ENCODE assay signal across 18 mouse cellular contexts in the genomic region with DNA sequence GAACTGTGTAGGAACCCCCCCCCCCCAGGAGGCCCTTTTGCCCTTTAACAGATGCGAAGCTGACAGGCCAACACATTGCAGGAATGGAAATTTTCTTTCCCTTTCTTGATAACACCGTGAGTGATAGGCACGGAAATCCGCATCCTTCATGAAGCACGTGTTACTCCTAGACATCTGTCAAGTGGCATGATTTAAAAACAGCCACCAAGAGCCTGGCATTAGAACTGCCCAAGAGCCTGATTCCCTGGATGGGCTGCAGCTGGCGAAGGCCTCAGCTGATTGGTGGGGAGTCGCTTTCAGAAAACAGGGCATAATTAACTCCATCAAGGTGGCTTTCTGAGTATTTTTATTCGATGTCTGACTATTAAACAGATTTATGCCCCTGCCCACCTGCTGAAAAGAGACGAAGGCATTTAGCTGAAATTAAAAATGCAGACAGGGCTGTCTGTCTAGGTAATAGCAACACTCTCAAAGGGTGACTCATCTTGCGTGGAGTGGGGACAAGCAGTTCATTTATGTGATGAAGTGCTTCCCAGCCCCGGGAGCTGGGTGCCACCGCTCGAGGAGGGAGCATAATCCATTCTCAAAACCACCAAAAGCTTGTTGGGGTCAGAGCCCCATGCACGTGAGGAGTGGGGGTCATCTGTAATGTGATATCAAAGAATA. TPM values are rescaled to one million over a fixed set of nuclear protein-coding genes. Genes with fewer than 3 reads are reported as not detected.
DNase-seq lines count a peak whose midpoint lies in the region; ATAC-seq and TF ChIP-seq lines count a peak whose summit lies in the region.
"Had no signal": no experiment of that assay in that cellular context is flagged by ENCODE, and none has a peak within 500 bp of the region (broad histone marks: within the 10 kb centered on the region; RNA-seq: fewer than 3 reads in every experiment).

No protein-coding gene starts in this region.

- TF ChIP-seq CTCF in hindbrain, postnatal 0 days (IDR thresholded peaks at IDR 0.05; ENCODE audit: low read depth) = no peak
- no peak for TF ChIP-seq CTCF in brain, embryonic 14.5 days (IDR thresholded peaks at IDR 0.05; ENCODE audit: borderline replicate concordance, extremely low read depth, insufficient read depth, insufficient read length)

- no peaks in the 10 kb centered on the region for H3K36me3 ChIP-seq in forebrain, embryonic 13.5 days (ENCODE audit: poor library complexity, severe bottlenecking)
- H3K36me3 ChIP-seq in forebrain, embryonic 10.5 days (replicated peaks) = no peaks in the 10 kb centered on the region
- no peaks in the 10 kb centered on the region for H3K36me3 ChIP-seq in hindbrain, embryonic 16.5 days (ENCODE audit: control insufficient read depth, insufficient read depth, low read length)
- H3K36me3 ChIP-seq in hindbrain, postnatal 0 days (ENCODE audit: insufficient read depth, low read length) = no peaks in the 10 kb centered on the region
- H3K36me3 ChIP-seq in midbrain, embryonic 16.5 days (ENCODE audit: control insufficient read depth, insufficient read depth, low read length) = no peaks in the 10 kb centered on the region; the same call in 1 of the 2 replicates
- H3K36me3 ChIP-seq: liver, embryonic 13.5 days had no signal

- no peak for DNase-seq in forebrain, embryonic 10.5 days (ENCODE audit: extremely low spot score, low spot score)
- no peak for DNase-seq in hindbrain, postnatal 0 days (ENCODE audit: low spot score)
- peak; percentile 81 for DNase-seq in brain, embryonic 14.5 days (ENCODE audit: low read depth)
- no peak for DNase-seq in Muller cell, postnatal 12 days (ENCODE audit: inconsistent ontology term)
- no peak for DNase-seq in right cerebral cortex, postnatal 10 days (ENCODE audit: low spot score in 2 of 2)
- DNase-seq: adrenal gland, postnatal 10 days; cerebellum, adult 11 months; cerebellum, postnatal 14 days; embryo, embryonic 11 days; liver, embryonic 13.5 days had no signal

- no peak overlapping the region for H3K4me2 ChIP-seq in forebrain, embryonic 13.5 days
- no peak overlapping the region for H3K4me2 ChIP-seq in hindbrain, embryonic 16.5 days (ENCODE audit: low read length)
- no peak overlapping the region for H3K4me2 ChIP-seq in hindbrain, postnatal 0 days (ENCODE audit: low read depth, low read length)
- no peak overlapping the region for H3K4me2 ChIP-seq in midbrain, embryonic 16.5 days (ENCODE audit: low read length)
- H3K4me2 ChIP-seq: limb, embryonic 13.5 days; liver, embryonic 13.5 days had no signal

- TF ChIP-seq POLR2A in brain, embryonic 14.5 days (IDR thresholded peaks at IDR 0.05; ENCODE audit: borderline replicate concordance, extremely low read depth, insufficient read depth, insufficient read length, poor library complexity, severe bottlenecking) = no peak

- H3K9me3 ChIP-seq in forebrain, embryonic 13.5 days (replicated peaks) = no peaks in the 10 kb centered on the region
- no peaks in the 10 kb centered on the region for H3K9me3 ChIP-seq in forebrain, embryonic 10.5 days
- no peaks in the 10 kb centered on the region for H3K9me3 ChIP-seq in hindbrain, embryonic 16.5 days (ENCODE audit: control insufficient read depth, low read length)
- H3K9me3 ChIP-seq in hindbrain, postnatal 0 days (ENCODE audit: low read length) = no peaks in the 10 kb centered on the region
- H3K9me3 ChIP-seq in midbrain, embryonic 16.5 days (replicated peaks; ENCODE audit: control insufficient read depth, low read length, poor library complexity, severe bottlenecking) = no peaks in the 10 kb centered on the region
- H3K9me3 ChIP-seq: limb, embryonic 13.5 days; liver, embryonic 13.5 days had no signal

- no peak overlapping the region for H3K9ac ChIP-seq in forebrain, embryonic 13.5 days
- no peak overlapping the region for H3K9ac ChIP-seq in hindbrain, embryonic 16.5 days (ENCODE audit: low read depth, low read length)
- no peak overlapping the region for H3K9ac ChIP-seq in hindbrain, postnatal 0 days (replicated peaks; ENCODE audit: low read length)
- H3K9ac ChIP-seq in midbrain, embryonic 16.5 days (ENCODE audit: low read depth, low read length) = no peak overlapping the region; the same call in 1 of the 2 replicates
- H3K9ac ChIP-seq: limb, embryonic 13.5 days; liver, embryonic 13.5 days had no signal

- WGBS in forebrain, embryonic 13.5 days = 56% methylated on average over 14 of the region's 14 CpGs
- WGBS in forebrain, embryonic 10.5 days = 89% methylated on average over 14 of the region's 14 CpGs
- 55% methylated on average over 14 of the region's 14 CpGs for WGBS in hindbrain, embryonic 16.5 days
- WGBS in hindbrain, postnatal 0 days = 52% methylated on average over 14 of the region's 14 CpGs
- WGBS in midbrain, embryonic 16.5 days = 55% methylated on average over 14 of the region's 14 CpGs

- peaks cover 34% of the 10 kb centered on the region for H3K4me1 ChIP-seq in forebrain, embryonic 13.5 days
- H3K4me1 ChIP-seq in forebrain, embryonic 10.5 days = peaks cover 32% of the 10 kb centered on the region
- H3K4me1 ChIP-seq in hindbrain, embryonic 16.5 days (ENCODE audit: control insufficient read depth, insufficient read depth, low read depth, low read length) = no peaks in the 10 kb centered on the region
- no peaks in the 10 kb centered on the region for H3K4me1 ChIP-seq in hindbrain, postnatal 0 days (ENCODE audit: insufficient read depth, low read length)
- H3K4me1 ChIP-seq in midbrain, embryonic 16.5 days (ENCODE audit: control insufficient read depth, insufficient read depth, low read length) = peaks cover 8% of the 10 kb centered on the region
- H3K4me1 ChIP-seq: liver, embryonic 13.5 days had no signal

- H3K4me3 ChIP-seq in forebrain, embryonic 13.5 days = no peak overlapping the region
- no peak overlapping the region for H3K4me3 ChIP-seq in forebrain, embryonic 10.5 days
- H3K4me3 ChIP-seq in hindbrain, embryonic 16.5 days (ENCODE audit: low read length) = no peak overlapping the region
- no peak overlapping the region for H3K4me3 ChIP-seq in hindbrain, postnatal 0 days (ENCODE audit: low read length)
- H3K4me3 ChIP-seq in midbrain, embryonic 16.5 days (ENCODE audit: low read depth, low read length) = no peak overlapping the region
- H3K4me3 ChIP-seq: limb, embryonic 13.5 days; liver, embryonic 13.5 days had no signal

- H3K27ac ChIP-seq in forebrain, embryonic 13.5 days = 0 out of 2 replicates have a peak overlapping the region, but pooled peaks have one; percentile 32
- no peak overlapping the region for H3K27ac ChIP-seq in forebrain, embryonic 10.5 days
- H3K27ac ChIP-seq in hindbrain, embryonic 16.5 days (ENCODE audit: low read depth, low read length) = no peak overlapping the region
- no peak overlapping the region for H3K27ac ChIP-seq in hindbrain, postnatal 0 days
- peak overlapping the region; percentile 22; the same call in 1 of the 2 replicates for H3K27ac ChIP-seq in midbrain, embryonic 16.5 days (ENCODE audit: low read length)
- H3K27ac ChIP-seq: limb, embryonic 13.5 days; liver, embryonic 13.5 days; stomach, postnatal 0 days had no signal

- ATAC-seq in forebrain, embryonic 13.5 days = peak; percentile 72
- ATAC-seq in hindbrain, embryonic 16.5 days = peak; percentile 34; the same call in 1 of the 2 replicates
- no peak for ATAC-seq in hindbrain, postnatal 0 days
- ATAC-seq in midbrain, embryonic 16.5 days = 0 out of 2 replicates have a peak, but pooled peaks have one; percentile 37
- ATAC-seq: activated CD4-positive, CD25-positive, alpha-beta regulatory T cell, adult 4 months; CD4-positive, CD25-positive, alpha-beta regulatory T cell, adult 4 months; intestine, postnatal 0 days had no signal

- H3K27me3 ChIP-seq in forebrain, embryonic 13.5 days = peaks cover 8% of the 10 kb centered on the region; the same call in 1 of the 2 replicates
- no peaks in the 10 kb centered on the region; the same call in 1 of the 2 replicates for H3K27me3 ChIP-seq in forebrain, embryonic 10.5 days (ENCODE audit: poor library complexity, severe bottlenecking)
- H3K27me3 ChIP-seq in hindbrain, embryonic 16.5 days (replicated peaks; ENCODE audit: control insufficient read depth, insufficient read depth, low read length) = no peaks in the 10 kb centered on the region
- H3K27me3 ChIP-seq in hindbrain, postnatal 0 days (ENCODE audit: insufficient read depth, low read length) = no peaks in the 10 kb centered on the region
- H3K27me3 ChIP-seq in midbrain, embryonic 16.5 days (ENCODE audit: control insufficient read depth, insufficient read depth, low read depth, low read length) = no peaks in the 10 kb centered on the region
- H3K27me3 ChIP-seq: limb, embryonic 13.5 days; liver, embryonic 13.5 days had no signal

RNA-seq across cellular contexts. Expression of a gene that starts 47.8 kb away (rescaled TPM):
- polyA plus RNA-seq in forebrain, embryonic 13.5 days (2015; fragmentation: Nextera tagmentation; extraction: Ambion mirVana) = 6.8 and 7.4 TPM in 2 replicates
- 6.4 and 7.7 TPM in 2 replicates for polyA plus RNA-seq in forebrain, embryonic 10.5 days (2016; fragmentation: Nextera tagmentation; extraction: Ambion mirVana)
- polyA plus RNA-seq in hindbrain, embryonic 16.5 days (2015; fragmentation: Nextera tagmentation; extraction: Ambion mirVana) = 5.3 TPM in 2 replicates
- total RNA-seq in hindbrain, postnatal 0 days (2014; rRNA removed) = 25.3 and 31.0 TPM in 2 replicates
- polyA plus RNA-seq in hindbrain, postnatal 0 days (2015; fragmentation: Nextera tagmentation; extraction: Ambion mirVana) = 10.7 and 12.4 TPM in 2 replicates
- polyA plus RNA-seq in brain, embryonic 14.5 days (2012; rRNA removed) = 29.3 and 30.9 TPM in 2 replicates
- 5.6 and 5.9 TPM in 2 replicates for polyA plus RNA-seq in midbrain, embryonic 16.5 days (2015; fragmentation: Nextera tagmentation; extraction: Ambion mirVana)

Comparison
In these comparisons a context has a peak if more than half of its experiments do, and no peak if none do; other contexts are left out.
1. H3K27ac ChIP-seq: peak in forebrain, embryonic 13.5 days (single experiment) and midbrain, embryonic 16.5 days (single experiment); none in forebrain, embryonic 10.5 days (single experiment), hindbrain, embryonic 16.5 days (single experiment) and hindbrain, postnatal 0 days (single experiment).